Mouse (Mus musculus) C2C12 (cell line): Measurements from ENCODE around the gene Dph1.

ENCODE experiments used
- CEBPB ChIP-seq: IDR thresholded peaks from one replicate; pipeline ENCODE4 v1.6.1; 2011; ENCODE audit warnings: low read depth, mild to moderate bottlenecking, control low read depth, moderate library complexity
- CTCF ChIP-seq: IDR thresholded peaks from one replicate; pipeline ENCODE4 v1.5.1; 2011; ENCODE audit not compliant: control insufficient read depth, insufficient read depth, insufficient read length
- FOSL1 ChIP-seq: IDR thresholded peaks from one replicate; pipeline ENCODE4 v1.8.0; 2011; ENCODE audit warnings: mild to moderate bottlenecking, low read length; ENCODE audit not compliant: poor library complexity, insufficient read depth, severe bottlenecking
- MAX ChIP-seq: IDR thresholded peaks from one replicate; pipeline ENCODE4 v1.6.1; 2011; ENCODE audit warnings: mild to moderate bottlenecking, control low read depth
- MYOD1 ChIP-seq: IDR thresholded peaks from one replicate; pipeline ENCODE4 v1.6.1; 2011; ENCODE audit warnings: low read depth; ENCODE audit not compliant: control insufficient read depth, insufficient read length
- MYOG ChIP-seq: IDR thresholded peaks from one replicate; pipeline ENCODE4 v1.6.1; 2011; ENCODE audit not compliant: control insufficient read depth, insufficient read length; ENCODE audit errors: extremely low read depth
- USF1 ChIP-seq: IDR thresholded peaks from one replicate; pipeline ENCODE4 v1.6.1; 2011; ENCODE audit warnings: low read depth, mild to moderate bottlenecking, control low read depth, moderate library complexity

- no peak for TF ChIP-seq CTCF
- TF ChIP-seq USF1 = no peak
- TF ChIP-seq MAX = no peak
- TF ChIP-seq FOSL1 = no peak
- TF ChIP-seq MYOG = no peak
- no peak for TF ChIP-seq CEBPB
- no peak for TF ChIP-seq MYOD1
Observed at GRCm38 (mm10) chr11:75178011-75178410, 13.0 kb downstream of the Dph1 start.
